Mouse (Mus musculus) neural tube, embryonic 14.5 days (tissue): ENCODE measurements around the gene Tox2. TPM values are rescaled to one million over a fixed set of nuclear protein-coding genes. Genes with fewer than 3 reads are reported as not detected.

Experiments used
- ATAC-seq: fragments of 200-750 bp; cut with Nextera tagmentation; 2 replicates; pipeline ENCODE4 v1.8.0; 2017; ENCODE audit warnings: low read depth, mild to moderate bottlenecking, moderate TSS enrichment, moderate library complexity
- H3K27ac ChIP-seq: fragments of 300-500 bp; sonication (generic); 2 replicates; pipeline ENCODE4 v1.5.1; 2014; ENCODE audit warnings: low read depth, mild to moderate bottlenecking, control low read depth, low read length, moderate library complexity, mixed read lengths
- H3K27me3 ChIP-seq: fragments of 300-500 bp; sonication (generic); 2 replicates; pipeline ENCODE4 v1.6.1; 2014; ENCODE audit warnings: low read length; ENCODE audit not compliant: control insufficient read depth, insufficient read depth
- H3K36me3 ChIP-seq: fragments of 300-500 bp; sonication (generic); 2 replicates; pipeline ENCODE4 v1.6.1; 2014; ENCODE audit warnings: low read length, mixed read lengths; ENCODE audit not compliant: control insufficient read depth, insufficient read depth
- H3K4me1 ChIP-seq: fragments of 300-500 bp; sonication (generic); 2 replicates; pipeline ENCODE4 v1.6.1; 2014; ENCODE audit warnings: low read length; ENCODE audit not compliant: control insufficient read depth, insufficient read depth
- H3K4me2 ChIP-seq: fragments of 300-500 bp; sonication (generic); 2 replicates; pipeline ENCODE4 v1.6.1; 2014; ENCODE audit warnings: mild to moderate bottlenecking, low read depth, low read length, control low read depth
- H3K4me3 ChIP-seq: fragments of 300-500 bp; sonication (generic); 2 replicates; pipeline ENCODE4 v1.5.1; 2014; ENCODE audit warnings: low read depth, low read length, control low read depth, mixed read lengths
- H3K9ac ChIP-seq: fragments of 300-500 bp; sonication (generic); replicated peaks from 2 replicates; pipeline ENCODE4 v1.6.1; 2014; ENCODE audit warnings: low read depth, mild to moderate bottlenecking, control low read depth, low read length, mixed read lengths
- H3K9me3 ChIP-seq: fragments of 300-500 bp; sonication (generic); 2 replicates; pipeline ENCODE4 v1.6.1; 2016; ENCODE audit warnings: low read length; ENCODE audit not compliant: control insufficient read depth
- WGBS: fragments of 180-500 bp; shearing (Covaris S2); extraction: QIAGEN DNeasy Blood & Tissue Kit; methylation state at CpG from one replicate; pipeline ENCODE4 v1.1.7; 2014; 5-methylcytosine and 5-hydroxymethylcytosine counted together
- polyA plus RNA-seq: library from polyadenylated mRNA; unstranded; fragments of >200 nt; fragmentation: Nextera tagmentation; extraction: Ambion mirVana; gene quantifications from 2 replicates; pipeline ENCODE4 v1.2.1, GENCODE M21; 2014

The Tox2 gene
- polyA plus RNA-seq, 1 experiment from 2014 or later = 24.1 TPM

DNA sequence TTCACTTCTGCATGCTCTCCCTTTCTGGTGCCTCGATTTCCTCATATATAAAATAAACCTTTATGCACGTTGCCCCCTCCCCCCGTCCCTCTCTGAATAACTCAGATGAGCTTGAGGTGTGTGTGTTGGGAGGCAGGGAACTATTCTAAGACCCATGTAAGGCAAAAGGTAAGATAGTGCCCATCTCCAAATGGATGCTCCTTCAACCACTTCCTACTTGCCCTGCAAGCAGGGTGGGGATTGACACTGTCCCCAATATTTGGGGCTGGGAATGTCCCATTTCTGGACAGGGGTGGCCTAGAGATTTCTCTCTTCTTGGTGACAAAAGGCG lies 407 bp upstream of the Tox2 start:
- 3% methylated on average over 4 of the region's 4 CpGs for WGBS
- no peak overlapping the region for H3K27ac ChIP-seq
- H3K9me3 ChIP-seq = no peaks in the 10 kb centered on the region
- H3K27me3 ChIP-seq = peaks cover 20% of the 10 kb centered on the region
- H3K4me2 ChIP-seq = peak overlapping the region; percentile 69
- peak; percentile 16; the same call in 1 of the 2 replicates for ATAC-seq
- peak overlapping the region; percentile 48 for H3K4me3 ChIP-seq
- H3K36me3 ChIP-seq = no peaks in the 10 kb centered on the region
- H3K4me1 ChIP-seq = 0 out of 2 replicates have a peak, but pooled peaks cover 8% of the 10 kb centered on the region
- H3K9ac ChIP-seq = 0 out of 2 replicates have a peak overlapping the region, but pooled peaks have one; percentile 64

DNA sequence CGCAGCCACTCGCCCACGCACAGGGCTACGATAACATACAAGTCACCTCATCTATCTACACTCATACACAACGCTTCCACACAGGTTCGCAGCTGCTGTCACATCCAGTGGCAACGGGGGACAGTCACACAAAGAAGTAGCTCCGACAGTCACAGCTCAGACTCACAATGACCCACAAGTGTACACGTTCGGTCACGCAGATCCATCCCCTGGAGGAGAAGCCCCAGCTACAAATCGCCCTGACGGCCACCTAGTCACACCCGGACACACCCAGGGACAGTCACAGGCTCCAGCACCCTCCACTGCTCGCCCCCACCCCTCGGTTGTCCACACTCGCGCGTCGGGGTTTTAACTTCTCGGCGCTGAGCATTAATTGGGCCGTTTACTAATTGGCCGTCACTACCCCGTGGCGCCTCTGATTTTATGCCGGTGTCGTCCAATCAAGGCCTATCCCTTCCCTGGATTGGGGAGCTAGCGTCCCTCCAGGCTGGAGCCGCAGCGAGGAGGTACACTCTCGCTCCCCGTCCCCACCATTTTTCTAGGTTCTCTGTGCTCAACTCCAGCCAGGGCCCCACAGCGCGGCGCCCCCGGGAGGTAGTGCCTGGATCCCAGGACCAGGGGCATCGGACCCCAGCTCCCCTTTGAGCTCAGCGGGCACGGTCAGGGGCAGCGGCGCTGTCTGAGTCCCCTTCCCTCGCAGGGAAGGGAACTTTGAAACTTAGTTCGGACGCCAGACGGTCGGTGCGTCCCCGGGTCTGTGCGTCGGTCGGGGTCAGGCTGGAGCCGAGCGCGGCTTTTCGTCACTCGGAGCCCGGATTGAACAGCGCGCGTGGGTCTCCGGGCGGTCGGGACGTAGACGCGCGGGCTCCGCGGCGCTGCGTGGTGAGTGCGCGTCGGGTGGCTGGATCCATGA lies 966 bp downstream of the Tox2 start:
- Histone ChIP-seq H3K4me3 (peak overlapping the region; percentile 48), H3K9ac (peak overlapping the region; percentile 64), H3K36me3 (no peaks in the 10 kb centered on the region), H3K9me3 (no peaks in the 10 kb centered on the region), H3K27ac (peak overlapping the region; percentile 57), H3K4me1 (0 out of 2 replicates have a peak, but pooled peaks cover 8% of the 10 kb centered on the region), H3K27me3 (peaks cover 20% of the 10 kb centered on the region), H3K4me2 (peak overlapping the region; percentile 69)
- ATAC-seq = 0 out of 2 replicates have a peak, but pooled peaks have one; percentile 10
- WGBS = under 1% methylated on average over 74 of the region's 75 CpGs

- ATAC-seq = 0 out of 2 replicates have a peak, but pooled peaks have one; percentile 25
These were observed 1.8 kb downstream of the Tox2 start for GRCm38 (mm10) chr2:163204548-163205261.

GRCm38 (mm10) chr2:163205262-163205647 lies 2.3 kb downstream of the Tox2 start:
- H3K9me3 ChIP-seq = no peaks in the 10 kb centered on the region
- H3K4me2 ChIP-seq = peak overlapping the region; percentile 69
- no peak for ATAC-seq
- 0 out of 2 replicates have a peak overlapping the region, but pooled peaks have one; percentile 16 for H3K27ac ChIP-seq
- 0 out of 2 replicates have a peak overlapping the region, but pooled peaks have one; percentile 64 for H3K9ac ChIP-seq
- peaks cover 20% of the 10 kb centered on the region for H3K27me3 ChIP-seq
- H3K36me3 ChIP-seq = no peaks in the 10 kb centered on the region
- H3K4me1 ChIP-seq = 0 out of 2 replicates have a peak, but pooled peaks cover 8% of the 10 kb centered on the region
- peak overlapping the region; percentile 48 for H3K4me3 ChIP-seq
- 0% methylated on average over 6 of the region's 6 CpGs for WGBS

More at GRCm38 (mm10) chr2:163204548-163205261, 1.8 kb downstream of the Tox2 start:
- WGBS = 1% methylated on average over 38 of the region's 45 CpGs
- peak overlapping the region; percentile 69 for H3K4me2 ChIP-seq
- no peaks in the 10 kb centered on the region for H3K36me3 ChIP-seq
- H3K9ac ChIP-seq = peak overlapping the region; percentile 64
- peak overlapping the region; percentile 57 for H3K27ac ChIP-seq
- no peaks in the 10 kb centered on the region for H3K9me3 ChIP-seq
- peak overlapping the region; percentile 48 for H3K4me3 ChIP-seq
- H3K27me3 ChIP-seq = peaks cover 20% of the 10 kb centered on the region
- 0 out of 2 replicates have a peak, but pooled peaks cover 8% of the 10 kb centered on the region for H3K4me1 ChIP-seq

DNA sequence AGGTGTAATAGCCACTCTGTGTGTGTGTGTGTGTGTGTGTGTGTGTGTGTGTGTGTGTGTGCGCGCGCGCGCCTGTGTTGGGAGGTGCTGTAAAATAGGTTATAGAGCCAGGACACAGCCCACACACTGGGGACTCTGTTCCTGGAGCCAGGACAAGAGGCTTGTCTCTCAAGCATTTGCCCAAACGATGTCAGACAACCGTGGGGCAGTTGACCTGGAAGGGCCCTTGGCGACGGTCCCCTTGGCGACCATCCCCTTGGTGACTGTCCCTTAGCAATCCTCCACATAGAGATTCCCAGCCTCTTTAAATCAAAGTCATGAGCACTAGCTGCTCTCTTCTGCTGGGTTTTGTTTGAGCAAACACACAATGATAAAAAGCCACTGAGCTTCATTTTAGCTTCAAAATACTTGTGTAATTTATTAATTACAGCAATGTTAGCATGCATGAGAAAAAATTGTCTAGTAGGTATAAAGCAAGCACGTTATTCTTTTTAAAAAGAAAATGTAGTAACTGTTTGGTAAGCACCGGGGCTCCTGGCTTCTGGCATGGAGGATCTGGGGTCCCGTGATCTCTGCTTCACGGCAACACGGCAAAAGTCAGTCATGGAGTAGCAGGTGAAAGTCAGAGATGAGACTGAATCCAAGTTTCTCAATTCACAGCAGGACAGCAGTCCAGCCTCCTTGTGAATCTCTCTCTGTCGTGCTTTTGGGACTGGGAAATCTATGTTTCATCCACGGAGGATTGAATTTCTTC lies 3.0 kb downstream of the Tox2 start:
- H3K36me3 ChIP-seq = no peaks in the 10 kb centered on the region
- no peak overlapping the region for H3K4me3 ChIP-seq
- peak; percentile 45; the same call in 1 of the 2 replicates for ATAC-seq
- H3K4me1 ChIP-seq = 0 out of 2 replicates have a peak, but pooled peaks cover 8% of the 10 kb centered on the region
- no peaks in the 10 kb centered on the region for H3K9me3 ChIP-seq
- no peak overlapping the region for H3K27ac ChIP-seq
- H3K4me2 ChIP-seq = peak overlapping the region; percentile 69; the same call in 1 of the 2 replicates
- peaks cover 20% of the 10 kb centered on the region for H3K27me3 ChIP-seq
- no peak overlapping the region for H3K9ac ChIP-seq
- WGBS = 11% methylated on average over 12 of the region's 17 CpGs

DNA sequence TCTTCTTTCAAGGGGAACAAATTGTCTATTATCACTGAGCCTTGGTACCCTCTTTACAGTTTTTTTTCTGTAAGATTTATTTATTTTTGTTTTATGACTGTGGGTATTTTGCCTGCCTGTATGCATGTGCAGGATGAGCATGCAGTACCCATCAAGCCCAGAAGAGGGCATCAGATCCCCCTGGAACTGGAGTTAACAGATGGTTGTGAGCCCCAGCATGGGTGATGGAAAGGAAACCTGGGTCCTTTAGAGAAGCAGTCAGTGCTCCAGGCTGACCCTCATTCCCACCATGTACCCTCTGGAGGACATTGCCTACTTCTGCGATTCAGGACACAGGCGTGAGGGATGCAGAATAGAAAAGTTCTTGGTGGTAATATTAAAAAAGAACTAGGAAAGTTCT lies 4.4 kb downstream of the Tox2 start:
- 0 out of 2 replicates have a peak, but pooled peaks cover 8% of the 10 kb centered on the region for H3K4me1 ChIP-seq
- no peaks in the 10 kb centered on the region for H3K36me3 ChIP-seq
- H3K9ac ChIP-seq = no peak overlapping the region
- no peak overlapping the region for H3K27ac ChIP-seq
- H3K9me3 ChIP-seq = no peaks in the 10 kb centered on the region
- ATAC-seq = no peak
- WGBS = 96% methylated on average over 2 of the region's 2 CpGs
- no peak overlapping the region for H3K4me3 ChIP-seq
- peaks cover 20% of the 10 kb centered on the region for H3K27me3 ChIP-seq
- no peak overlapping the region for H3K4me2 ChIP-seq

DNA sequence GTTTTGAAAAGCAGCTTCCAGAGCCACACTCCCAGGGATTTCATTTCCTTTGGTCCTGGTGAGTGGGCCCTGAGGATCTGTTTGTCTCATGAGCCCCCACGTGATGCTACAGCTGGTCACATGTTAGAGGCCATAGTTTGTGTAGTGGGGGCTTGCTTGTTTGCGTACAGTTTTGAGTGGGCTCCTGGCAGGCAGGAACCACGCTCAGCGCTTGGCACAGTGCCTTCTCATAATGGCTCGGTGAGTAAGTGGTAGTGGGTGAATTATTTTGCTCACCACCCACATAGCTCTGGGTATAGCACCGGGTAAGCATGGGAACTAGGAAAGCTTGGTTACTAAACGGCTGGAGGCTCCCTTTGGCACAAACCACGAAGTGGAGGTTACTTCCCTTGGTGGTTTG lies 6.2 kb downstream of the Tox2 start:
- Histone ChIP-seq H3K27ac (no peak overlapping the region), H3K36me3 (no peaks in the 10 kb centered on the region), H3K27me3 (peaks cover 5% of the 10 kb centered on the region), H3K4me3 (no peak overlapping the region), H3K4me2 (no peak overlapping the region), H3K9me3 (no peaks in the 10 kb centered on the region), H3K9ac (no peak overlapping the region), H3K4me1 (0 out of 2 replicates have a peak, but pooled peaks cover 4% of the 10 kb centered on the region)
- 77% methylated on average over 8 of the region's 8 CpGs for WGBS
- ATAC-seq = no peak

DNA sequence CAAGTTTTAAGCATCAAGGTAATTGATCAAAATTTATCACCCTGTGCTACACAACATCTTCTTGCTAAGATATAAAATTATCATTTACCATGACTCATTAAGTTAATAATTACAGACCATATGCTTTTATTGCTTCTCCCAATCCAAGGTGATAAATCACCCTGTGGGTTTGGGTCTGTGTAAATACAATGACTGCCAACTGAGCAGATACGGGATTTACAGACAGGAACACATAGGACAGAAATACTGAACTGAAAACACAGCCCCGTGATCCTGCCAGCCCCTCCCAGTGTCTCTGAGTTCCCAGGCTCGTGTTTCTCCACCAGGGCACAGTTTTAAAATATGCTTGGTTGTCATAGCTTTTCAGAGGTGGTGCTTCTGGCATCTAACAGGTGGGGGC lies 10.2 kb downstream of the Tox2 start:
- H3K27me3 ChIP-seq = 0 out of 2 replicates have a peak, but pooled peaks cover 2% of the 10 kb centered on the region
- H3K4me1 ChIP-seq = 0 out of 2 replicates have a peak, but pooled peaks cover 4% of the 10 kb centered on the region
- WGBS = 14% methylated on average over 3 of the region's 3 CpGs
- H3K9ac ChIP-seq = no peak overlapping the region
- H3K36me3 ChIP-seq = no peaks in the 10 kb centered on the region
- H3K4me2 ChIP-seq = no peak overlapping the region
- H3K9me3 ChIP-seq = no peaks in the 10 kb centered on the region
- H3K4me3 ChIP-seq = no peak overlapping the region
- no peak for ATAC-seq
- H3K27ac ChIP-seq = no peak overlapping the region
